ENCODE assay signal across 8 mouse cellular contexts in genomic region chr12:102703921-102704408, GRCm38 (mm10). TPM values are rescaled to one million over a fixed set of nuclear protein-coding genes. Genes with fewer than 3 reads are reported as not detected.
DNase-seq lines count a peak whose midpoint lies in the region; ATAC-seq and TF ChIP-seq lines count a peak whose summit lies in the region.

No protein-coding gene starts in this region.

- H3K27ac ChIP-seq in heart, embryonic 14.5 days (replicated peaks in 1 of 2; ENCODE audit: control insufficient read depth in 1 of 2, insufficient read depth in 1 of 2, low read depth in 2 of 2, low read length in 2 of 2) = no peak overlapping the region
- no peak overlapping the region for H3K27ac ChIP-seq in embryonic facial prominence, embryonic 14.5 days (replicated peaks; ENCODE audit: low read depth, low read length)
- no peak overlapping the region for H3K27ac ChIP-seq in limb, embryonic 13.5 days
- peak overlapping the region; percentile 66 for H3K27ac ChIP-seq in olfactory bulb, adult 2 months (ENCODE audit: insufficient read depth, low read depth, low read length)

- no peaks in the 10 kb centered on the region for H3K36me3 ChIP-seq in heart, embryonic 14.5 days (ENCODE audit: control insufficient read depth, insufficient read depth, low read length)
- no peaks in the 10 kb centered on the region for H3K36me3 ChIP-seq in embryonic facial prominence, embryonic 14.5 days (ENCODE audit: control insufficient read depth, insufficient read depth, low read length)
- H3K36me3 ChIP-seq in limb, embryonic 13.5 days = no peaks in the 10 kb centered on the region

- peak overlapping the region; percentile 96 for H3K4me2 ChIP-seq in heart, embryonic 14.5 days (ENCODE audit: low read length)
- H3K4me2 ChIP-seq in embryonic facial prominence, embryonic 14.5 days (ENCODE audit: low read depth, low read length) = peak overlapping the region; percentile 94
- peak overlapping the region; percentile 92 for H3K4me2 ChIP-seq in limb, embryonic 13.5 days (replicated peaks)

- TF ChIP-seq CTCF in olfactory bulb, adult 2 months (IDR thresholded peaks at IDR 0.05; ENCODE audit: insufficient read depth, low read depth, low read length) = no peak

- 15% methylated on average over 17 of the region's 17 CpGs for WGBS in heart, embryonic 14.5 days
- WGBS in embryonic facial prominence, embryonic 14.5 days = 5% methylated on average over 17 of the region's 17 CpGs
- 6% methylated on average over 17 of the region's 17 CpGs for WGBS in limb, embryonic 13.5 days
- 7% methylated on average over 17 of the region's 17 CpGs for WGBS in olfactory bulb, adult 2 months

- TF ChIP-seq POLR2A in olfactory bulb, adult 2 months (IDR thresholded peaks at IDR 0.05; ENCODE audit: insufficient read depth, low read depth, low read length) = no peak

- H3K4me1 ChIP-seq in heart, embryonic 14.5 days (ENCODE audit: control insufficient read depth in 2 of 2, insufficient read depth in 2 of 2, low read length in 2 of 2) = peaks cover 15 to 33% of the 10 kb centered on the region in 2 experiments; a peak in 3 of 4 replicates
- H3K4me1 ChIP-seq in embryonic facial prominence, embryonic 14.5 days (ENCODE audit: control insufficient read depth, insufficient read depth, low read length) = peaks cover 28% of the 10 kb centered on the region
- H3K4me1 ChIP-seq in limb, embryonic 13.5 days = peaks cover 51% of the 10 kb centered on the region
- peaks cover 43% of the 10 kb centered on the region for H3K4me1 ChIP-seq in olfactory bulb, adult 2 months (ENCODE audit: control insufficient read depth, insufficient read depth, low read length)

- peak overlapping the region; percentile 88 for H3K9ac ChIP-seq in heart, embryonic 14.5 days (ENCODE audit: low read length)
- H3K9ac ChIP-seq in embryonic facial prominence, embryonic 14.5 days (ENCODE audit: low read depth, low read length) = peak overlapping the region; percentile 81
- peak overlapping the region; percentile 84 for H3K9ac ChIP-seq in limb, embryonic 13.5 days

- H3K9me3 ChIP-seq in heart, embryonic 14.5 days (ENCODE audit: control insufficient read depth, low read length) = no peaks in the 10 kb centered on the region
- H3K9me3 ChIP-seq in embryonic facial prominence, embryonic 14.5 days (ENCODE audit: control insufficient read depth, low read length) = no peaks in the 10 kb centered on the region
- no peaks in the 10 kb centered on the region for H3K9me3 ChIP-seq in limb, embryonic 13.5 days

- no peak for ATAC-seq in heart, embryonic 14.5 days (ENCODE audit: insufficient number of reproducible peaks, insufficient read depth, low FRiP score, low read depth)
- ATAC-seq in embryonic facial prominence, embryonic 14.5 days (ENCODE audit: low read depth) = no peak
- ATAC-seq in limb, embryonic 13.5 days (ENCODE audit: low FRiP score, low read depth) = no peak

- intact Hi-C loops in heart, postnatal 25 days (cut with DNase I) = no loop called here

- H3K27me3 ChIP-seq in heart, embryonic 14.5 days (ENCODE audit: control insufficient read depth, insufficient read depth, low read length) = peaks cover 7% of the 10 kb centered on the region; the same call in 1 of the 2 replicates
- H3K27me3 ChIP-seq in embryonic facial prominence, embryonic 14.5 days (replicated peaks; ENCODE audit: control insufficient read depth, insufficient read depth, low read length) = no peaks in the 10 kb centered on the region
- H3K27me3 ChIP-seq in limb, embryonic 13.5 days = no peaks in the 10 kb centered on the region

- H3K4me3 ChIP-seq in heart, embryonic 14.5 days (ENCODE audit: control insufficient read depth in 1 of 2, insufficient read depth in 1 of 2, low read depth in 1 of 2, low read length in 2 of 2) = peak overlapping the region; percentile 72 to 82
- peak overlapping the region; percentile 75 for H3K4me3 ChIP-seq in embryonic facial prominence, embryonic 14.5 days (ENCODE audit: low read depth, low read length)
- H3K4me3 ChIP-seq in limb, embryonic 13.5 days = peak overlapping the region; percentile 68
- H3K4me3 ChIP-seq in olfactory bulb, adult 2 months (ENCODE audit: insufficient read depth, low read depth, low read length) = peak overlapping the region; percentile 96

- no peak for DNase-seq in heart, postnatal 25 days (ENCODE audit: low spot score)
- DNase-seq in CD4-positive, CD25-positive, alpha-beta regulatory T cell, adult 2 months (ENCODE audit: low read depth, low spot score) = peak; percentile 58
- no peak for DNase-seq in embryonic facial prominence, embryonic 14.5 days (ENCODE audit: low spot score)
- DNase-seq in Muller cell, postnatal 12 days (ENCODE audit: inconsistent ontology term) = no peak
- no peak for DNase-seq in gastrocnemius, postnatal 25 days

RNA-seq across cellular contexts. Expression of gene Itpk1, which starts 0.8 kb away (rescaled TPM):
- 3.7 and 4.2 TPM in 2 replicates for polyA plus RNA-seq in heart, embryonic 14.5 days (2014; fragmentation: Nextera tagmentation; extraction: Ambion mirVana)
- 1 to 10 TPM; 8.3 to 8.9 TPM for total RNA-seq in heart, postnatal 25 days (2021)
- polyA plus RNA-seq in embryonic facial prominence, embryonic 14.5 days (2014; fragmentation: Nextera tagmentation; extraction: Ambion mirVana) = 9.6 and 10.9 TPM in 2 replicates
- polyA plus RNA-seq in limb, embryonic 13.5 days (2015; fragmentation: Nextera tagmentation; extraction: Ambion mirVana) = 9.3 TPM in 2 replicates
- polyA plus RNA-seq in olfactory bulb, adult 2 months (2012; ENCODE audit: insufficient read depth, insufficient read length, low replicate concordance, missing spikeins) = not detected in 2 replicates
- total RNA-seq in gastrocnemius, postnatal 25 days (2021) = 1 to 10 TPM; 5.2 to 6.5 TPM

RNA-seq across cellular contexts. Expression of gene Moap1, which starts 39.5 kb away (rescaled TPM):
- polyA plus RNA-seq in heart, embryonic 14.5 days (2014; fragmentation: Nextera tagmentation; extraction: Ambion mirVana) = 14.3 and 17.2 TPM in 2 replicates
- 1 to 10 TPM; 7.3 to 7.9 TPM for total RNA-seq in heart, postnatal 25 days (2021)
- 17.8 and 23.9 TPM in 2 replicates for polyA plus RNA-seq in embryonic facial prominence, embryonic 14.5 days (2014; fragmentation: Nextera tagmentation; extraction: Ambion mirVana)
- polyA plus RNA-seq in limb, embryonic 13.5 days (2015; fragmentation: Nextera tagmentation; extraction: Ambion mirVana) = 28.1 and 30.2 TPM in 2 replicates
- polyA plus RNA-seq in olfactory bulb, adult 2 months (2012; ENCODE audit: insufficient read depth, insufficient read length, low replicate concordance, missing spikeins) = not detected in 2 replicates
- 1 to 10 TPM; 3.7 to 4.6 TPM for total RNA-seq in gastrocnemius, postnatal 25 days (2021)

RNA-seq across cellular contexts. Expression of gene Tmem251, which starts 39.6 kb away (rescaled TPM):
- 7.6 TPM in 2 replicates for polyA plus RNA-seq in heart, embryonic 14.5 days (2014; fragmentation: Nextera tagmentation; extraction: Ambion mirVana)
- total RNA-seq in heart, postnatal 25 days (2021) = 1 to 10 TPM; 3.3 to 3.9 TPM
- 9.8 and 10.6 TPM in 2 replicates for polyA plus RNA-seq in embryonic facial prominence, embryonic 14.5 days (2014; fragmentation: Nextera tagmentation; extraction: Ambion mirVana)
- polyA plus RNA-seq in limb, embryonic 13.5 days (2015; fragmentation: Nextera tagmentation; extraction: Ambion mirVana) = 10.2 and 10.4 TPM in 2 replicates
- polyA plus RNA-seq in olfactory bulb, adult 2 months (2012; ENCODE audit: insufficient read depth, insufficient read length, low replicate concordance, missing spikeins) = not detected in 2 replicates
- total RNA-seq in gastrocnemius, postnatal 25 days (2021) = 1 to 10 TPM; 1.8 to 2.9 TPM

RNA-seq across cellular contexts. Expression of gene Gm28051, which starts 53.6 kb away (rescaled TPM):
- polyA plus RNA-seq in heart, embryonic 14.5 days (2014; fragmentation: Nextera tagmentation; extraction: Ambion mirVana) = not detected in 2 replicates
- not detected for total RNA-seq in heart, postnatal 25 days (2021)
- polyA plus RNA-seq in embryonic facial prominence, embryonic 14.5 days (2014; fragmentation: Nextera tagmentation; extraction: Ambion mirVana) = not detected in 2 replicates
- not detected in 2 replicates for polyA plus RNA-seq in limb, embryonic 13.5 days (2015; fragmentation: Nextera tagmentation; extraction: Ambion mirVana)
- not detected in 2 replicates for polyA plus RNA-seq in olfactory bulb, adult 2 months (2012; ENCODE audit: insufficient read depth, insufficient read length, low replicate concordance, missing spikeins)
- total RNA-seq in gastrocnemius, postnatal 25 days (2021) = not detected

RNA-seq across cellular contexts. Expression of gene Gon7, which starts 53.6 kb away (rescaled TPM):
- 22.9 and 26.5 TPM in 2 replicates for polyA plus RNA-seq in heart, embryonic 14.5 days (2014; fragmentation: Nextera tagmentation; extraction: Ambion mirVana)
- total RNA-seq in heart, postnatal 25 days (2021) = 10 to 100 TPM; 10.8 to 11.7 TPM
- 16.2 and 17.6 TPM in 2 replicates for polyA plus RNA-seq in embryonic facial prominence, embryonic 14.5 days (2014; fragmentation: Nextera tagmentation; extraction: Ambion mirVana)
- 34.9 TPM in 2 replicates for polyA plus RNA-seq in limb, embryonic 13.5 days (2015; fragmentation: Nextera tagmentation; extraction: Ambion mirVana)
- not detected in 2 replicates for polyA plus RNA-seq in olfactory bulb, adult 2 months (2012; ENCODE audit: insufficient read depth, insufficient read length, low replicate concordance, missing spikeins)
- 10 to 100 TPM in 1 of 2 experiments, 1 to 10 TPM in 1; 6.5 to 10.1 TPM for total RNA-seq in gastrocnemius, postnatal 25 days (2021)
